Mouse (Mus musculus): ENCODE data around the gene Aagab.

GRCm38 (mm10) chr9:63563436-63563835, 39.0 kb upstream of the Aagab start:
- TF ChIP-seq FLI1 (IDR thresholded peaks at IDR 0.05; ENCODE audit: low read length) (no peak), GATA1 (IDR thresholded peaks at IDR 0.05; ENCODE audit: borderline replicate concordance, low read length) (no peak)
